Mouse (Mus musculus) liver, embryonic 13.5 days (tissue): ENCODE measurements around the gene Slc7a10. TPM values are rescaled to one million over a fixed set of nuclear protein-coding genes. Genes with fewer than 3 reads are reported as not detected.
"Not testable (repeated sequence)": the region's sequence is repeated elsewhere in the genome, so short reads cannot be mapped to it uniquely, and the experiment has no call there.

Source experiments
- ATAC-seq: fragments of 200-750 bp; cut with Nextera tagmentation; 2 replicates; pipeline ENCODE4 v1.8.0; 2017; ENCODE audit warnings: low read depth, mild to moderate bottlenecking, moderate number of reproducible peaks, moderate library complexity
- DNase-seq: peaks from one replicate; pipeline ENCODE4 v3.0.0; 2022
- H3K27ac ChIP-seq: fragments of 300-500 bp; sonication (generic); 2 replicates; pipeline ENCODE4 v1.5.1; 2015; ENCODE audit warnings: moderate library complexity, mild to moderate bottlenecking, inconsistent platforms
- H3K27me3 ChIP-seq: fragments of 300-500 bp; sonication (generic); 2 replicates; pipeline ENCODE4 v1.6.1; 2015; ENCODE audit warnings: mild to moderate bottlenecking, inconsistent platforms
- H3K36me3 ChIP-seq: fragments of 300-500 bp; sonication (generic); 2 replicates; pipeline ENCODE4 v1.6.1; 2015; ENCODE audit warnings: mild to moderate bottlenecking, inconsistent platforms
- H3K4me1 ChIP-seq: fragments of 300-500 bp; sonication (generic); replicated peaks from 2 replicates; pipeline ENCODE4 v1.6.1; 2015; ENCODE audit warnings: inconsistent platforms
- H3K4me2 ChIP-seq: fragments of 300-500 bp; sonication (generic); 2 replicates; pipeline ENCODE4 v1.6.1; 2015; ENCODE audit warnings: inconsistent platforms, mild to moderate bottlenecking, moderate library complexity
- H3K4me3 ChIP-seq: fragments of 300-500 bp; sonication (generic); replicated peaks from 2 replicates; pipeline ENCODE4 v1.5.1; 2015; ENCODE audit warnings: mild to moderate bottlenecking, inconsistent platforms
- H3K9ac ChIP-seq: fragments of 300-500 bp; sonication (generic); 2 replicates; pipeline ENCODE4 v1.6.1; 2015; ENCODE audit warnings: mild to moderate bottlenecking, inconsistent platforms
- H3K9me3 ChIP-seq: fragments of 300-500 bp; sonication (generic); replicated peaks from 2 replicates; pipeline ENCODE4 v1.6.1; 2016; ENCODE audit warnings: inconsistent platforms
- WGBS: fragments of 180-500 bp; shearing (Covaris S2); methylation state at CpG from one replicate; pipeline ENCODE4 v1.1.7; 2015; ENCODE audit not compliant: insufficient replicate concordance; 5-methylcytosine and 5-hydroxymethylcytosine counted together
- polyA plus RNA-seq: library from polyadenylated mRNA; unstranded; fragments of >200 nt; fragmentation: Nextera tagmentation; extraction: Ambion mirVana; gene quantifications from 2 replicates; pipeline ENCODE4 v1.2.1, GENCODE M21; 2015

Slc7a10 gene
- polyA plus RNA-seq, 1 experiment from 2014 or later = 0.41 TPM

GRCm38 (mm10) chr7:35215225-35215624, 29.0 kb downstream of the Slc7a10 start, which contains the start of gene Lrp3:
Gene Lrp3, minus strand, starts transcription at chr7:35215498.
- Histone ChIP-seq H3K27me3 (peaks cover 58% of the 10 kb centered on the region), H3K9ac (peak within 1 kb of the TSS; percentile 39), H3K9me3 (no peaks in the 10 kb centered on the region), H3K4me2 (peak within 1 kb of the TSS; percentile 62), H3K36me3 (no peaks in the 10 kb centered on the region), H3K4me1 (no peaks in the 10 kb centered on the region), H3K27ac (no peak within 1 kb of the TSS), H3K4me3 (peak within 1 kb of the TSS; percentile 55)
- under 1% methylated on average over 49 of the region's 53 CpGs for WGBS
- ATAC-seq = peak; percentile 64
- DNase-seq = no peak

DNA sequence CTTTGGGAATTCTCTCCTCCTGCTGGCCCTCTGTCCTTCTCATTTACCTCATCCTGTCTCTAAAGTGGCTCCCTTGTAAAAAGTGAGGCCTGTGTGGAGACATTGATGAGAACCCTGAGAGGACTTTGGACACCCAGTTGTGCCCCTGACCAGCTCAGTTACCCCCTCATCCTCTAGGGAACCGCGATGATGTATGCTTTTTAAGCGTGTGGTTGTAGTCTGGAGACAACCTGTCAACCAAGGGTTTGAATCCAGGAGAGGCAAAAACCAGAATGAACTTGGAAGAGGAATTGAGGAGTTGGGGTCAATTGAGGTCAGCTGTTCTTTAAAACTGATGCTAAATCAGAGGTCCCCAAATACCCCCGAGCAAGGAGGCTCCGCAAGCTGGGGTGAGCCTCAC, 29.5 kb downstream of the Slc7a10 start:
- Histone ChIP-seq H3K4me3 (0 out of 2 replicates have a peak overlapping the region, but pooled peaks have one; percentile 55), H3K9ac (no peak overlapping the region), H3K36me3 (no peaks in the 10 kb centered on the region), H3K4me1 (no peaks in the 10 kb centered on the region), H3K27me3 (peaks cover 58% of the 10 kb centered on the region), H3K9me3 (no peaks in the 10 kb centered on the region), H3K27ac (no peak overlapping the region), H3K4me2 (peak overlapping the region; percentile 62)
- DNase-seq (no peak), ATAC-seq (no peak)
- 40% methylated on average over 5 of the region's 5 CpGs for WGBS

DNA sequence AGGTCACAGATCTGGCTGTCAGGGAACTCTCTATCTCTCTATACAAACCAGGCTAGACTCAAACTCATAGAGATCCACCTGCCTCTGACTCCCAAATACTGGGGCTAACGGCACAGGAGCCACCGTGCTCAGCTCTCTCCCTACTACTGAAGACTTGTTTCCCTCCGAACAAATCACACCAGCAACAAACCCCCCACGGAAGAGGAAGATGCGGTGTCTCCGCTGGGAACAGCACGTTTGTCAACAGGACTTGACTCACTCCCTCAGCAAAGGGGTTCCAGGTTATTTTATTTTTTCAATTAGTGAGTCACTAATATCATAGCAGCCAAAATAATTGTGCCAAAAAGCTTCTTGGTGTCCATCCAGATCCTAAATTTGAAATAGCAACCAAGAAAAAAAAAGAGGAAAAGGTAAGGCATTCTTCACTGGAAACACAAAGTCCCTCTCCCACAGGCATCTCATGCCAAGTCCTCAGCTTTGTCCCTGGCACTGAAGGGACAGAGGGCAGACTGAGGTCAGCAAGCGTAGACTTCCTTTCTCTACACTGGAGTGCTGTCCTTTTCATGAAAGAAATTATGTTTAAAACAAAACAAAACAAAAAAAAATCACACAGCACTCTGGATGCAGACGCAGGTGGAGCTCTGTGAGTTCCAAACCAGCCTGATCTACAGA, 34.6 kb downstream of the Slc7a10 start:
- Histone ChIP-seq H3K27me3 (peaks cover 21% of the 10 kb centered on the region), H3K4me1 (no peaks in the 10 kb centered on the region), H3K27ac (no peak overlapping the region), H3K36me3 (no peaks in the 10 kb centered on the region), H3K4me3 (no peak overlapping the region), H3K9me3 (no peaks in the 10 kb centered on the region), H3K4me2 (no peak overlapping the region), H3K9ac (no peak overlapping the region)
- ATAC-seq = no peak
- DNase-seq = no peak
- whole genome bisulfite sequencing = 56% methylated on average over 9 of the region's 9 CpGs

DNA sequence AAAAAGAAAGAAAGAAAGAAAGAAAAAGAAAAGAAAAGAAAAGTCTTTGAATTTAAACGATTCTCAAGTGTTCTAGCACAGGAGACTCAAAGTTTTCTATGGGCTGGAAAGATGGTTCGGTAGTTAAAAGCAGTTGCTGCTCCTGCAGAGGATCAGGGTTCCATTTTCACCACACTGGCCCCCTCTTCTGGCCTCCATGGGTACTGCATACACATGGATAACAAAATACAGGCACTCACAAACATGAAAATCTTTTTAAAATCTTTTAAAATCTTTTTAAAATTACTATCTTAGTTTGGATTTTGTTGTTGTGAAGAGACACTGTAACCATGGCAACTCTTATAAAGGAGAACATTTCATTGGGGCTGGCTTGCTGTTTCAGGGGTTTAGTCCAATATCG, 44.1 kb downstream of the Slc7a10 start:
- ATAC-seq (no peak), DNase-seq (peak; percentile 19)
- Histone ChIP-seq H3K27ac (no peak overlapping the region), H3K36me3 (no peaks in the 10 kb centered on the region), H3K4me3 (no peak overlapping the region), H3K9me3 (no peaks in the 10 kb centered on the region), H3K4me2 (no peak overlapping the region), H3K4me1 (peaks cover 13% of the 10 kb centered on the region), H3K9ac (no peak overlapping the region), H3K27me3 (no peaks in the 10 kb centered on the region)
- WGBS = 57% methylated on average over 3 of the region's 3 CpGs

DNA sequence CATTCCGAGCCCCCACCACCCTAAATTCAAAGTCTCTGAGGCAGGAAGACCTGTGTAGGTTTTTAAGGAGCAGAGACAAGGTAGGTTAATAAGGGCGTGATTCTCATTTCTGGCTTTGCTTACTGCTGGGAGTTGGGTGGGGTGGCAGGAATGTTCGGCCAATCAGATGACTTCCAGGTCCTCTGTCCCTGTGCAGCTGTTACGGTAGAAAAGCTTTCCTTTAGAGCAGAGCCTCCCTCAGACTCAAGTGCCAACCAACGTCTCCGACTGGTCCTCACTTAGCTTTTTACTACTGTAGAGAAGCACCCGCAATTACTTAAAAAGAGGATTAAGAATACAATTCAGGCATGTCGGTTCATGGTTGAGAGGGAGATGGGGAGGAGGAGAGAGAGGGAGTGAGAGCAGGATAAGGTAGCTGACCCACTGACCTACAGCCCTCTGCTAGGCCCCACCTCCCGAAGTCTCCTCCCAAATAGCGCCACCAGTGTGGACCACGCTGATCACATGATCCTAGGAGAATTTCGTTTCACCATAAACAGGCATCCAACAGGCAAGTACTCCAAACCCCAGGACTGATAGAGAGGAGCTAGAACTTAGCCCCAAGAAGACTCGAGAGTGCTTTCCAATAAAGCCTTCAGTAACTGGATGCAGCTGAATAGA, 46.7 kb downstream of the Slc7a10 start:
- no peaks in the 10 kb centered on the region for H3K27me3 ChIP-seq
- H3K4me3 ChIP-seq = no peak overlapping the region
- no peaks in the 10 kb centered on the region for H3K9me3 ChIP-seq
- 64% methylated on average over 13 of the region's 13 CpGs for WGBS
- no peak overlapping the region for H3K4me2 ChIP-seq
- DNase-seq = no peak
- ATAC-seq = no peak
- peaks cover 19% of the 10 kb centered on the region for H3K4me1 ChIP-seq
- no peak overlapping the region for H3K9ac ChIP-seq
- no peak overlapping the region for H3K27ac ChIP-seq
- H3K36me3 ChIP-seq = no peaks in the 10 kb centered on the region

DNA sequence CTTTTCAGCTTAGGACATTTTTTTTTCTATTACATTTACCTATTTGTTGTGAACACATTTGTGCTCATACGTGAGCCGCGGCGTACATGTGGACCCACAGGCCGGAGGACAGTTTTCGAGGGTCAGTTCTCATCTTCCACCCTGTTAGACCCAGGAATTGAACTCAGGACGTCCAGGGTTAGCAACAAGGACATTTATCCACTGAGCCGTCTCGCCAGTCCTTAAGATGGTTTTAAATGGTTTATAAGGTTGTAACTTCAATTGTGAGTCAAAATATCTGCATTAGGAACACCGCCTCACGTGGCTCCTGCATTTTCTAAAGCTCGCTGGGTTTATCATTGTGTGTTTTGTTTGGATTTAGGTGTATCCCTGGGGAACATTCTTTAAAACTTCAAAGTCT, 47.7 kb downstream of the Slc7a10 start:
- 51% methylated on average over 12 of the region's 12 CpGs for WGBS
- Histone ChIP-seq H3K4me1 (peaks cover 19% of the 10 kb centered on the region), H3K27ac (no peak overlapping the region; the same call in 1 of the 2 replicates), H3K27me3 (no peaks in the 10 kb centered on the region), H3K4me3 (peak overlapping the region; percentile 65), H3K4me2 (peak overlapping the region; percentile 80), H3K9ac (peak overlapping the region; percentile 72), H3K36me3 (no peaks in the 10 kb centered on the region), H3K9me3 (no peaks in the 10 kb centered on the region)
- ATAC-seq (no peak), DNase-seq (peak; percentile 11)

GRCm38 (mm10) chr7:35234361-35235245, 48.4 kb downstream of the Slc7a10 start:
- peak overlapping the region; percentile 80 for H3K4me2 ChIP-seq
- under 1% methylated on average over 45 of the region's 45 CpGs for WGBS

GRCm38 (mm10) chr7:35235308-35235707, 49.1 kb downstream of the Slc7a10 start:
- DNase-seq (peak; percentile 47), ATAC-seq (0 out of 2 replicates have a peak, but pooled peaks have one; percentile 30)
- Histone ChIP-seq H3K9ac (peak overlapping the region; percentile 28; the same call in 1 of the 2 replicates), H3K9me3 (no peaks in the 10 kb centered on the region), H3K27ac (no peak overlapping the region), H3K4me2 (peak overlapping the region; percentile 80), H3K4me1 (peaks cover 19% of the 10 kb centered on the region), H3K36me3 (no peaks in the 10 kb centered on the region), H3K27me3 (no peaks in the 10 kb centered on the region), H3K4me3 (peak overlapping the region; percentile 65)
- 23% methylated on average over 9 of the region's 9 CpGs for WGBS

More at GRCm38 (mm10) chr7:35234361-35235245, 48.4 kb downstream of the Slc7a10 start:
- peak overlapping the region; percentile 65 for H3K4me3 ChIP-seq
- no peaks in the 10 kb centered on the region for H3K36me3 ChIP-seq
- H3K27ac ChIP-seq = peak overlapping the region; percentile 69
- ATAC-seq = peak; percentile 91
- no peaks in the 10 kb centered on the region for H3K27me3 ChIP-seq
- no peaks in the 10 kb centered on the region for H3K9me3 ChIP-seq
- DNase-seq = peak; percentile 93
- H3K9ac ChIP-seq = peak overlapping the region; percentile 72
- peaks cover 19% of the 10 kb centered on the region for H3K4me1 ChIP-seq

- not testable (repeated sequence) for H3K27ac ChIP-seq, DNase-seq, H3K27me3 ChIP-seq, H3K9me3 ChIP-seq, H3K9ac ChIP-seq, H3K36me3 ChIP-seq, H3K4me2 ChIP-seq, H3K4me3 ChIP-seq, ATAC-seq
- peaks cover 19% of the 10 kb centered on the region for H3K4me1 ChIP-seq
- WGBS = 56% methylated on average over 2 of the region's 3 CpGs
Measured at GRCm38 (mm10) chr7:35237935-35238334, 51.8 kb downstream of the Slc7a10 start.
